Mouse (Mus musculus) kidney, adult 10 weeks (tissue): ENCODE measurements around the gene Mptx1. TPM values are rescaled to one million over a fixed set of nuclear protein-coding genes. Genes with fewer than 3 reads are reported as not detected.

Experiments used
- polyA plus RNA-seq: library from polyadenylated mRNA; stranded (reverse); fragments of 350-450 nt; fragmentation: Illumina TruSeq; extraction: RNeasy Lipid Tissue Mini Kit (QIAGEN cat#74804); gene quantifications from one replicate; pipeline ENCODE4 v1.2.3, GENCODE M21; 2014; ENCODE audit warnings: low read depth, low replicate concordance

Gene Mptx1
- not detected for polyA plus RNA-seq

DNA sequence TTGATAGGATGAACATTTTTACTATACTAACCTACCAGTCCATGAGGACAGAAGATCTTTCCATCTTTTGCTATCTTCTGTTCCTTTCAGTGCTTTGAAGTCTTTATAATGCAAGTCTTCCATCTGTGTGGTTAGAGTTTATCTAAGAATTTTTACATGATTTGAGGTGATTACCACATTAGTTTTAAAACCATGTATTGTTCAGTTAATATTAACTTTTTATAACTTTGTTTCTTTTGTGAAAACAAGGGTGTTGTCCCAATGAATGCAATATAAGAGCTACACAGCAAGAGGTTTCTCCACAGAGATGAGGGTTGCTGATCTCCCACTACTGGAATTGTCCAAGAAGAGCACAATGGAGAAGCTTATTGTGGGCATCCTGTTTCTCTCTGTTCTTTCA, at the start of gene Mptx1:
Gene Mptx1, plus strand, starts transcription at position 301 of the 400 bp plus-strand sequence.

DNA sequence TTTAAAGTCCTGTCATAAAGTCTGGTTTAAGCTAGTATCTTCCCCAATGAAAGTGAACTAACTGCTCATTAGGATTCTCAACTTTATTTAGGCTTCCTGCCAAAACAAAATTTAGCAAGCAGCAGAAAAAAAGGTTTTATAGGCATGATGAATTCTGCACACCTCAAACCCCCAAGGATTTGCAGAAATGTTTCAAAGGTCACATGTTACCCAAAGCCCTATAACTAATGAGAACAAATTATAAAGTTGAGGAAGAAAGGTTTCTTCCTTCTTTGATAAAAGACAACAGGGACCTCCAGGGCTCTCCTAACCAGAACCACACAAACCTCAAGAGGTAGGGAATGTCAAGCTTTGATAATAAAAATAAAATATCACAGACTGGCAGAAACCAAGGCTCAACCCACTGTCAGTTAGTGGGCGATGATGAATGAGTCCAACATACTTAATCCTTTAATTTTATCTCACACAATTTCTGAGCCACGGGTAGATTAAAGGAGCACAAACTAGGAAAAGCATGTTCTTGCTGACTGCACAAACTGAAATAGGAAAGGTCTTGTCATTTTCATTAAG, 34.6 kb downstream of the Mptx1 start, which contains the start of gene Olfr417:
Gene Olfr417, plus strand, starts transcription at position 241 of the 570 bp plus-strand sequence.

Other genes with a start within 250 kb of the Mptx1 start
- gene Olfr429, start 246.2 kb upstream of the Mptx1 start, polyA plus RNA-seq = not detected
- not detected for gene Olfr427, start 233.6 kb upstream of the Mptx1 start, polyA plus RNA-seq
- not detected for gene Olfr231, start 209.4 kb upstream of the Mptx1 start, polyA plus RNA-seq
- not detected for gene Olfr424, start 199.0 kb upstream of the Mptx1 start, polyA plus RNA-seq
- not detected for gene Olfr420, start 174.9 kb upstream of the Mptx1 start, polyA plus RNA-seq
- not detected for gene Spta1, start 157.7 kb upstream of the Mptx1 start, polyA plus RNA-seq
- gene Olfr419, start 78.5 kb upstream of the Mptx1 start, polyA plus RNA-seq = not detected
- gene Olfr417, start 34.6 kb downstream of the Mptx1 start, polyA plus RNA-seq = not detected
- not detected for gene Olfr248, start 60.5 kb downstream of the Mptx1 start, polyA plus RNA-seq
- not detected for gene Olfr414, start 93.5 kb downstream of the Mptx1 start, polyA plus RNA-seq
- not detected for gene Olfr220, start 111.6 kb downstream of the Mptx1 start, polyA plus RNA-seq
- 0.28 TPM for gene Fmn2, start 171.3 kb downstream of the Mptx1 start, polyA plus RNA-seq